Mouse (Mus musculus) small intestine, adult 2 months (tissue): ENCODE measurements around the gene AI661453. TPM values are rescaled to one million over a fixed set of nuclear protein-coding genes. Genes with fewer than 3 reads are reported as not detected.

Source experiments
- H3K27ac ChIP-seq: fragments of 200-500 bp; 2 replicates; pipeline ENCODE4 v1.5.1; 2012; ENCODE audit warnings: low read depth, low read length, control low read depth, inconsistent platforms; ENCODE audit not compliant: insufficient read depth
- H3K27me3 ChIP-seq: fragments of 200-500 bp; 2 replicates; pipeline ENCODE4 v1.6.1; 2012; ENCODE audit warnings: mild to moderate bottlenecking, moderate library complexity, low read length, inconsistent platforms; ENCODE audit not compliant: control insufficient read depth, insufficient read depth
- H3K36me3 ChIP-seq: fragments of 200-500 bp; 2 replicates; pipeline ENCODE4 v1.6.1; 2012; ENCODE audit warnings: mild to moderate bottlenecking, low read length, control low read depth, inconsistent platforms; ENCODE audit not compliant: control insufficient read depth, insufficient read depth
- H3K4me1 ChIP-seq: fragments of 200-500 bp; 2 replicates; pipeline ENCODE4 v1.6.1; 2012; ENCODE audit warnings: low read length, inconsistent platforms, mixed read lengths; ENCODE audit not compliant: control insufficient read depth, insufficient read depth, insufficient read length
- H3K4me3 ChIP-seq: fragments of 200-500 bp; 2 replicates; pipeline ENCODE4 v1.5.1; 2012; ENCODE audit warnings: low read depth, mild to moderate bottlenecking, control low read depth, inconsistent platforms, low read length, moderate library complexity
- CTCF ChIP-seq: fragments of 200-500 bp; IDR thresholded peaks from 2 replicates; pipeline ENCODE4 v1.5.1; 2012; ENCODE audit warnings: low read depth, mild to moderate bottlenecking, control low read depth, inconsistent platforms, low read length, moderate library complexity, mixed read lengths; ENCODE audit not compliant: insufficient replicate concordance, insufficient read length; ENCODE audit errors: extremely low read depth
- POLR2A ChIP-seq: fragments of 200-500 bp; IDR thresholded peaks from 2 replicates; pipeline ENCODE4 v1.6.1; 2012; ENCODE audit warnings: low read depth, mild to moderate bottlenecking, control low read depth, inconsistent platforms, low read length, moderate library complexity
- WGBS: fragments of 180-500 bp; shearing (Covaris S2); methylation state at CpG from one replicate; pipeline ENCODE4 v1.1.7; 2018; 5-methylcytosine and 5-hydroxymethylcytosine counted together
- polyA plus RNA-seq: library from polyadenylated mRNA; depleted of rRNA; stranded (reverse); fragments of >200 nt; gene quantifications from 2 replicates; pipeline ENCODE4 v1.2.3, GENCODE M21; 2012; rRNA removed

The AI661453 gene
- polyA plus RNA-seq, 1 experiment, result 27.3 TPM

DNA sequence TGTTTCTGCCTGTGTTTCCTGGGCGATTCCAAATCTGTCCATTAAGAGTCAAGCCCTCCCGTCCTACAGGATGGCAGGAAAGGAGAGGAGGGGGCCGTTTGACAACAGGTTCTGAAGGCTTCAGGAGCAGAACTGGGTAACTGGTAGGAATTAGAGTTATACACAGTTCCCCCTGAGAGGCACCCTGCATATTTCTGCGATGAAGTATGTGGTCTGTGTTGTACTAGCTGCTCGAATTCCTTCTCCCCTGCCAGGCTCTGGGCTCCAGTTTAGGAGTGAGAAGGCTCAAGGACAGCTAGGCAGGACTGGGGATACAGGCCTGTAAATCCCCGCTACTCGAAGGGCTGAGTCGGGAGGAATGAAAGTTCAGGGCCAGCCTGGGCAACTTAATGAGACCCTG, 81.8 kb downstream of the AI661453 start:
- H3K4me1 ChIP-seq, result peaks cover 17% of the 10 kb centered on the region
- H3K27ac ChIP-seq, result peak overlapping the region; percentile 21; the same call in 1 of the 2 replicates
- no peaks in the 10 kb centered on the region for H3K36me3 ChIP-seq
- H3K4me3 ChIP-seq, result no peak overlapping the region
- TF ChIP-seq CTCF (no peak), POLR2A (no peak)
- no peaks in the 10 kb centered on the region for H3K27me3 ChIP-seq
- 60% methylated on average over 8 of the region's 8 CpGs for whole genome bisulfite sequencing

Other genes with a start within 250 kb of the AI661453 start
- 11.3 and 13.5 TPM in 2 replicates for gene Mrps10, start 67.7 kb upstream of the AI661453 start, polyA plus RNA-seq
- 0.56 and 0.86 TPM in 2 replicates for gene Guca1b, start 51.2 kb upstream of the AI661453 start, polyA plus RNA-seq
- gene Guca1a, start 36.0 kb upstream of the AI661453 start, polyA plus RNA-seq, result 2.1 and 2.5 TPM in 2 replicates
- gene 1700001C19Rik, start 761 bp downstream of the AI661453 start, polyA plus RNA-seq, result 0.08 TPM in 1 of 2 replicates, not detected in the other
- gene Taf8, start 65.7 kb downstream of the AI661453 start, polyA plus RNA-seq, result 6.2 and 13.3 TPM in 2 replicates
- 49.9 and 54.9 TPM in 2 replicates for gene Ccnd3, start 68.4 kb downstream of the AI661453 start, polyA plus RNA-seq
- 3.3 and 3.5 TPM in 2 replicates for gene Bysl, start 174.9 kb downstream of the AI661453 start, polyA plus RNA-seq
- gene Med20, start 175.0 kb downstream of the AI661453 start, polyA plus RNA-seq, result 7.3 and 11.3 TPM in 2 replicates
- 0.88 and 1.7 TPM in 2 replicates for gene Gm20517, start 175.0 kb downstream of the AI661453 start, polyA plus RNA-seq
- 2.3 and 4.6 TPM in 2 replicates for gene Usp49, start 194.1 kb downstream of the AI661453 start, polyA plus RNA-seq